Mouse (Mus musculus): ENCODE measurements around the gene Lmntd1.

The Lmntd1 gene

DNA sequence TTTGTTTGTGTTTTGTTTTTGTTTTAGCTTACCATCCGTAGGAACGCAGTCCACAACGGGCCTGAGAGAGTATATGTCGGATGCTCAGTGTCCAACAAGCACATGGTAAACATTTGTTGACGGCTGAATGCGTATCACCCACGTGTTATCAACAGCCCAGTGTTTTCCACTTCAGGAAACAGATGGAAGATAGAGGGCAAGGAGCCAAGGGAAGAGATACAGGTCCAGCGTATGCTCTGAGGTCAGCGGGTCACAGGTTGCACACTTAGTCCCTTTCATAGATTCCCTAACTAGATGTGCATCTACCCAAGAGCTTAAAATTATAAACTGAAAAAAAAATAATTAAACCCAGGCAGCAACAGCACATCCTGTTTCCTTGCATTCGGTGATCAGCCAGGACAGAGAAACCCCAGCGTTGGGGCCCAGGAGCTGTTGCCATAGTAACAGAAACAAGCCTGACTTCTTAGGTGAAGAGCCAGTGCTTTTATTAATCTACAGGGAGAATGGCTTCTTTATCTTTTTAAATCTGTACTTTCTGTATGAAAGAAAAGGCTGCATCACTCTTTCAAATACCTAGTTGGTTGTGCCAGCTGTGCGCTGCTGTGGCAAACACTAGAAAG lies 128.0 kb downstream of the Lmntd1 start:
- DNase-seq (ENCODE audit: low read depth, low spot score), result no peak

- DNase-seq (ENCODE audit: low read depth, low spot score), result no peak
Measured at GRCm38 (mm10) chr6:145483318-145483674, 130.8 kb downstream of the Lmntd1 start.

DNA sequence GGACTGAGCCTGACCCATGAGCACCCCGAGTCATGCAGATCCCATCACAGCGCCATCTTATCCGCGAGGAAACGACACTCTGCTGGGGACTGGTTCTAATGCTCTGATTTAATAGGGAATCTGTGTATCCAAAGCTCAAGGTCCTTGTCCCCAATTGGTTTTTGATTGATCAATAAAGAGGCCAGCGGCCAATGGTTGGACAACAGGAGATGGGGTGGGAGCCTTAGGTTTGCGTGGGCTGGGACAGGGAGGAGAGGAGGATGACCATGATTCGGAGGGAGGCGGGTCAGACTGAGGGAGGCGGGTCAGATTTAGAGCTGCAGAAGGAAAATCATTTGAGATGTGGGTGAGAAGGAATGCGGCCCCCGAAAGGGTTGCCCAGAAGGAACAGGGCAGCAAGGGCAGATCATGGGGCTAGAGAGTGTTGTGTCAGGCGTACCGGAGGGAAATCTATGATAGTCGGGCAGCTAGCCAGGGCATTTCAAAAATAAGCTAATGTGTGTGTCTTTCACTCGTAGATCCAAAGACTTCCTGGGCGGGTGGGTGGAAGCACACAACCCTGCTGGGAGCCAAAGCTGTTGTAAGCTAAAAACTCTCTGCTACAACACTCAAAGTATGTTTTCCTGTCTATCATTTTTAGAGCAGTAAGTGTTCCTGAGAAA lies 131.3 kb downstream of the Lmntd1 start:
- DNase-seq (ENCODE audit: low read depth, low spot score), result no peak

- no peak for DNase-seq (ENCODE audit: low read depth, low spot score)
Measured at GRCm38 (mm10) chr6:145481938-145482337, 132.2 kb downstream of the Lmntd1 start.

DNA sequence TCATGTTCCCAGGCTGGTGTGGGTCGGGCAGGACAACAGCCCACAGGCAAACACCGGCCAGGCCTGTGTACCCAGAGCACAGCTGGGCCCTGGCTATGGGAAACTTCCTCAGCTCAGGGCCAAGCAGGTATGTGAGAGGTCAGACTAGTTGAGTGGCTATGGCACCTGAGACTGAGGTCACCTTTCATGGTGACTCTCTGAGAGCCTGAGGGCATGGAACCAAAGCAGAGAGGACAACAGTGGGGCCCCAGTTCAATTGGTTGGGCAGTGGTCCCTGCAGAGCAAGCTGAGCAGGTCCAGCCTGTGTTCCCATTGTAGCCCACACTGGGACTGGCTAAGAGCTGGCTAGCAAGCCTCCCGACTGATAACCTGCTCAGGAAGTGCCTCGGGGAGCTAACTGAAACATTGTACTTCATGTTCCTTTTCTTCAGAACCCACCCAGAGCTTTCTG lies 135.3 kb downstream of the Lmntd1 start:
- DNase-seq (ENCODE audit: low read depth, low spot score), result no peak

GRCm38 (mm10) chr6:145477367-145477905 lies 136.7 kb downstream of the Lmntd1 start:
- DNase-seq (ENCODE audit: low read depth, low spot score), result no peak

GRCm38 (mm10) chr6:145471638-145472247 lies 142.4 kb downstream of the Lmntd1 start:
- no peak for DNase-seq (ENCODE audit: low read depth, low spot score)

DNA sequence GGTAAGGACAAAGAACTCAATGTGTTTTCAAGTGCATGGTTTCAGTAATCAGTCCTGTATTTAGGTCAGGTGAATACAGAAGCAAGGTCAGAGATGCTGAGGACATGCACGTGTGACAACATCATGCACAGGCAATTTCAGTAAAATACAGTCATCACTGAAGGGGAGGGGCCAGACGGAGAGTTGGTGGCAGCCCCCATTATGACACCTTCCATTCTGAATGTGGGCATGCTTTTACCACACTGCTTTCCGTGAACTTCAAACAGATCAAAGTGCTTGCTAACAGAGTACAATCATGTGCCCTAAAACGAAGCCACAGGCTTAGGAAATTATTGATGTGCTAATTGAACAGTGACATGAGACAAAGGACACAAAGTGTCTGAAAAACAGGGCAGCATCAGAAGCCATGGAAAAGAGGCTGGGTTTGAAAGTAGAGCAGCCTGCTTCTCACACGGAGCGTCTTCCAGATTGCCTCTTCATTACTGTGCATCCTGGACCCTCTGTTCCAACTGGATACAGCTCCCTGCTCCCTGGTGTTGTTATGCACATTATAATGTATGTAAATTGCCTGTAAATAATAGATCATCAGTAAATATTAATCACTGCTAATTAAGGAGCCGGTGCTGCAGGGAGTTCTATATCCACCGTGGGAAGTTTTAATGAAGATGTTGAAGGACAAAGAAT lies 144.7 kb downstream of the Lmntd1 start:
- DNase-seq (ENCODE audit: low read depth, low spot score), result no peak

GRCm38 (mm10) chr6:145464027-145464426 lies 150.1 kb downstream of the Lmntd1 start:
- DNase-seq (ENCODE audit: low read depth, low spot score), result no peak

DNA sequence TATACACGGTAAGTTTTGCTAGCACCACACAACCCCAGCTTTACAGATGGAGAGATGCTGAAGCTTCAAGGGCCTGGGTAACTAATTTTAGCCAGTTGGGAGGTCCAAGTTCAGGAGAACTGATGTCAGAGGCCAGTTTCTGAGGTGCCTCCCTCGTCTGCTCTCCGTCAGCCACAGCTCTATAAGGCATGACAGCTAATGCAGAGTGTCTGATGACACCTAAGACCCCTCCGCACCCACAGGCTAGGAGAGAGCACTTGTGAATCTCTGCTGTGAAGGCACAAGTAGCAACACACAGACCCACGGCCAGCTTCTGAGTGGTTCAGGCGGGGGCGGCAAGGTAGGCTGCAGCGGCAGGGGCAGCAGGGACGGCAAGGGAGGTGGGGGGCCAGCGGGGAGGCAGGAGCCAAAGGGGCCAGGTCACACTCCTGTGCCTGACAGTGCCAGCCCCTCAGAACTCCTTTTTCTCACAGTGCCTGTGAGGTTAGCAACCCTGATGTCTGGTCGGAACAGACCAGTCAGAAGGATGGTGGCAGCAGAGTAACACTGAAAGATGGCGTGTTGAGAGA lies 151.4 kb downstream of the Lmntd1 start:
- DNase-seq (ENCODE audit: low read depth, low spot score), result no peak

GRCm38 (mm10) chr6:145457066-145457465 lies 157.1 kb downstream of the Lmntd1 start:
- no peak for DNase-seq (ENCODE audit: low read depth, low spot score)

DNA sequence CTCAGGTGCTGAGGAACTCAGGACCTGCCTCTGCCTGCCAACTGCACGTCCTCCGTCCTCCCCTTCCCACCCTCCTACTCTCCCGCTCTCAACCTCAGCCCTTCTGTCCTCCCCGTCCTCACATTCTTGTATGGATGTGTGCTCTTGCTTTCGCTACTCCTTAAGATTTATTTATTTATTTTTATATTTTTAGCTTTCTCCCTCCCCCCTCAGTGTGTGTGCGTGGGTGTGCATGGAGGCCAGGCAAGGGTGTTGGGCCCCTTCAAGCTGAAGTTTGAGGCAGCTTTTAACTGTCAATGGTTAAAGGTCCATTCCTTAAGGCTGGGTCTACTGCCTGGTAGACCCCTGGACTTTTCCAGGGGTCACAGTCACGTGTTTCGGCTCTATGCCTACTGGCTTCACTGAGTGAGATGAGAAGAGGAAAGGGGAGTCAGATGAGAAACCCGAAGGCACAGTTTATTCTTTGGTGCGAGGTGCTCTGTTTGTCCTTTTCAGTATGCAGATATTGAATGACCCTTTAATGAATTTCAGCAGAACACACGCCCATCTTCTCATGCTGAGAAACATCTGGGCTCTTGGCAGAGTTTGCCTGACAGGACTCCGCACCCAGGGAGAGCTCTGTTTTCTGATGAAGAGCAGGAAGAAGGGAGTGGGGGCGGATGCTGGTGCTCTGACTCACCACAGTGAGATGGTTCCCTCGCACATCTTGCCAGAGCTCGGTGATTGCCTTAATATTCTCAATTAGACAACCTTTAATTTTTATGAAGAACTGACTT lies 163.3 kb downstream of the Lmntd1 start:
- peak; percentile 50 for DNase-seq (ENCODE audit: low read depth, low spot score)

DNA sequence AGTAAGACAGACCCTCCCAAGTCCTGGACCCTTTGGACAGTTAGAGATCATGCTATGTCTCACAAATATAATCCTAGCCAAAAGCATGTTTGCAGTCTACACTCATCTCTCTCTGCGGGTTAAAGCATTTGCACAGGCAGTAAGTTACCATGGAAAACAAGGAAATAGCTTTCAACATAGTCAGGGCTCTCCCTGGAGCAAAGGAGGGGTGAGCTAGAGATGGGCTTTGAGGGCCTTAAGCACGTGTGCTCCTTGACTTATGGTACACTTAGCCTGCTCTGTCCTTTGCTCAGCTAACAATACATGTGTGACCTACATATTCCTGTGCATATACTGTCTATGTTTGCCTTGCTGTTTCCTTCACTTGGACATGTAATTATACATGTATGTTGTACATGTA lies 165.8 kb downstream of the Lmntd1 start:
- DNase-seq (ENCODE audit: low read depth, low spot score), result no peak

DNA sequence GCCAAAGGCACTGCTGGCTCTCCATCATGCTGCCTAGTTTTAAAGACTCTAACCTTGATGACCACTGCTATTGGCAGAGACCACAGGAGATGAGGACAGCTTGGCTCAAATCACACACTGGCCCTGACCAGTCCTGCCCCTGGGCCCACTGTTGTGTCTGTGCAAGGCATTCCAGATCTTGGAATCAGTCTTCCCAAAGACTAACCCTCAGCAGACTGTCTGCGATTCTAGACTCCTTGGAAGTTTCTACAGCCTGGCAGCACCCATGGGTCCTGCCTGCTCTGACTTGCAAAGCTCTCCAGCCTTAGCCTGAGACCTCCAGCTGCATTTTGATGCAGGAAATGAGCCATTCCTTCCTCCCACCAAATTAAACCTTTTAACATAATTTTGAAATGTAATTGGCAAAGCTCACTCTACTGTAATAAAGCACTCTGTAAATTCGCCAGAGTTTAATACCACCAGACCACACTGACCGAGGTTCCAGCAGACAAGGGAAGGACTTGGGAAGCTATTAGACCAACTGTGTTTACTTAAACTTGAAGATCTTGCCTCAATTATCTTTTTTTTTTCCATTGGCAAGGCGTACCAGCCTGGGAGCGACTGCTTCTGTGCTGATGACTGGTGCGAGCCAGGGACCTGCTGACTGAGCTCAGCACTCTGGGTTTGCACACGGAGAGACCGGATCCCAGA lies 168.2 kb downstream of the Lmntd1 start:
- DNase-seq (ENCODE audit: low read depth, low spot score), result no peak

- no peak for DNase-seq (ENCODE audit: low read depth, low spot score)
Measured at GRCm38 (mm10) chr6:145445380-145445779, 168.7 kb downstream of the Lmntd1 start.

- DNase-seq (ENCODE audit: low read depth, low spot score), result no peak
Measured at GRCm38 (mm10) chr6:145442786-145443185, 171.3 kb downstream of the Lmntd1 start.

- DNase-seq (ENCODE audit: low read depth, low spot score), result no peak
Measured at GRCm38 (mm10) chr6:145441416-145442110, 172.6 kb downstream of the Lmntd1 start.

DNA sequence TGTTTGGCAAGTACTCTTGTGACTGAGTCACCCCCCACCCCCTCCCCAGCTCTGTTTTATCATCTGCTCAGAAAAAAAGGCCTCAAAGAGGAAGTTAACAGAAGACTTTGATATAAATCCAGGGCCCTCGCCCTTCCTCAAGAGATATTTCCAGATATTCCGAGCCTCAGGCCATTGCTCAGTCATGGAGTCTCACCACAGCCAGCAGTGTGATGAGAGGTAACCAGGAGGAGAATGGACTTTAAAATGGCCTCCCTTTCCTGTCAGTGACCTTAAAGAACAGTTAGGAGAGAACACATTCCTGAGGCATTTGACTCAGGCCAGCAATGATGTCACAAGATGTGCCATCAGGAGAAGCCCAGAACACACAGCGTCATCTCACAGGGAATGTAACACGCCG lies 175.3 kb downstream of the Lmntd1 start:
- DNase-seq (ENCODE audit: low read depth, low spot score), result no peak

DNA sequence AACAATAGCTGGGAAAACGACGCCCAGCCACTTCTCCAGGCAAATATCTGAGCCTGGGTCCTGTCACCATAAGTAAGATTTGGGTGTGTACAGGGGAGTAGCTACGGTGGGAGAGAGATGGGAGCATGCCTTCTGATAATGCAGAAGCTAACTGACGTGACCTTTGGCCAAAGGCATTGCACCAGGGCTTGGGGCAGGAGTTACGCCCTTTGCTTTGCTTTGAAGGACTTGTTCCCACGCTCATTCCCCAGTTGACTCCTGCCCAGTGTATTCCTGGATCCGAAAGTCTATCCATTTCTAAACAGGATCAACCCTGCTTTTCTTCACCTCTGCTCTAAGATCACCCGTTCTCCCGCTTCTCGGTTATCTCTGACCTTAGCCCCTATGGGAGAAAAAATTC lies 178.4 kb downstream of the Lmntd1 start:
- no peak for DNase-seq (ENCODE audit: low read depth, low spot score)

DNA sequence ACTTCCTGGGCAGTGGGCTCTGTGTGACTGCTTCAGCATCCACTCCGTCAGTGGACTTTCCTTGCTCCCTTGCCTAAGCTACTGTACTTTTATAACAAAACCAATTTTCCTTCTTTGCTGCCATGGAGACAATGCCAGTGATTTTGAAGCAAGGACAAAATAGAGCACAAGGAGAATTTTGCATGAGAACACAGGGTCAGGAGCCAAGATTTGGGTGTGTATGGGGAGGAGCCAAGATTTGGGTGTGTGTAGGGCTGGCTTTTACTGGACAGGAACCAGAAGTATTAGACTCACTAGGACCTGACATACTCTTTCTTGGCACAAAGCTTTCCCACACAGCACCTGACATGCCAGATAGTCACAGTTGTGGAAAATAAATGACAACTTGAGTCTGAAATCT lies 179.0 kb downstream of the Lmntd1 start:
- no peak for DNase-seq (ENCODE audit: low read depth, low spot score)
